Mouse (Mus musculus): Measurements from ENCODE around the gene Zfp704.
"Not testable (repeated sequence)": the region's sequence is repeated elsewhere in the genome, so short reads cannot be mapped to it uniquely, and the experiment has no call there.

Zfp704 gene

GRCm38 (mm10) chr3:9598061-9598460 is 11.8 kb downstream of the Zfp704 start:
- DNase-seq (ENCODE audit: low spot score), result no peak

- no peak for DNase-seq (ENCODE audit: low spot score)
These were observed 15.4 kb downstream of the Zfp704 start for GRCm38 (mm10) chr3:9594457-9594856.

- no peak for DNase-seq (ENCODE audit: low spot score)
These were observed 16.1 kb downstream of the Zfp704 start for GRCm38 (mm10) chr3:9593832-9594231.

GRCm38 (mm10) chr3:9591416-9592110 is 18.3 kb downstream of the Zfp704 start:
- DNase-seq (ENCODE audit: low spot score), result no peak

- DNase-seq (ENCODE audit: low spot score), result no peak
These were observed 21.2 kb downstream of the Zfp704 start for GRCm38 (mm10) chr3:9588635-9589034.

- DNase-seq (ENCODE audit: low spot score), result no peak
These were observed 22.6 kb downstream of the Zfp704 start for GRCm38 (mm10) chr3:9587304-9587703.

GRCm38 (mm10) chr3:9583516-9583915 is 26.4 kb downstream of the Zfp704 start:
- DNase-seq (ENCODE audit: low spot score), result no peak

- DNase-seq (ENCODE audit: low spot score), result no peak
These were observed 28.7 kb downstream of the Zfp704 start for GRCm38 (mm10) chr3:9580952-9581798.

- DNase-seq (ENCODE audit: low spot score), result no peak
These were observed 29.8 kb downstream of the Zfp704 start for GRCm38 (mm10) chr3:9580102-9580501.

GRCm38 (mm10) chr3:9579028-9579643 is 30.7 kb downstream of the Zfp704 start:
- DNase-seq (ENCODE audit: low spot score), result no peak

- no peak for DNase-seq (ENCODE audit: low spot score)
These were observed 33.0 kb downstream of the Zfp704 start for GRCm38 (mm10) chr3:9576872-9577271.

- no peak for DNase-seq (ENCODE audit: low spot score)
These were observed 35.6 kb downstream of the Zfp704 start for GRCm38 (mm10) chr3:9574305-9574704.

- DNase-seq (ENCODE audit: low spot score), result no peak
These were observed 36.3 kb downstream of the Zfp704 start for GRCm38 (mm10) chr3:9573581-9573980.

GRCm38 (mm10) chr3:9572261-9572660 is 37.6 kb downstream of the Zfp704 start:
- DNase-seq (ENCODE audit: low spot score), result no peak

- no peak for DNase-seq (ENCODE audit: low spot score)
These were observed 39.1 kb downstream of the Zfp704 start for GRCm38 (mm10) chr3:9570782-9571181.

GRCm38 (mm10) chr3:9569706-9570105 is 40.2 kb downstream of the Zfp704 start:
- DNase-seq (ENCODE audit: low spot score), result not testable (repeated sequence)

- DNase-seq (ENCODE audit: low spot score), result no peak
These were observed 41.2 kb downstream of the Zfp704 start for GRCm38 (mm10) chr3:9568565-9569228.

- DNase-seq (ENCODE audit: low spot score), result no peak
These were observed 41.9 kb downstream of the Zfp704 start for GRCm38 (mm10) chr3:9567948-9568347.

GRCm38 (mm10) chr3:9566831-9567230 is 43.1 kb downstream of the Zfp704 start:
- no peak for DNase-seq (ENCODE audit: low spot score)

- no peak for DNase-seq (ENCODE audit: low spot score)
These were observed 46.3 kb downstream of the Zfp704 start for GRCm38 (mm10) chr3:9563562-9563961.

- DNase-seq (ENCODE audit: low spot score), result no peak
These were observed 47.1 kb downstream of the Zfp704 start for GRCm38 (mm10) chr3:9562649-9563328.
